Mouse (Mus musculus) CH12.LX (cell line): ENCODE data around the gene Syap1.

ENCODE experiments used
- CHD1 ChIP-seq: IDR thresholded peaks from 2 replicates; pipeline ENCODE4 v1.6.1; 2012; ENCODE audit warnings: low read depth, low read length, improper control_type of control experiment, inconsistent platforms
- CHD2 ChIP-seq: IDR thresholded peaks from 2 replicates; pipeline ENCODE4 v1.6.1; 2011; ENCODE audit warnings: low read length, improper control_type of control experiment
- CTCF ChIP-seq, 2 experiments: IDR thresholded peaks in 1 of 2; conservative IDR thresholded peaks in 1 of 2; 2 replicates each; pipeline ENCODE4 v1.5.1; 2011 to 2012; ENCODE audit warnings: low read depth in 2 of 2, low read length in 2 of 2, improper control_type of control experiment in 1 of 2, inconsistent platforms in 1 of 2, mild to moderate bottlenecking in 1 of 2, moderate library complexity in 1 of 2
- EP300 ChIP-seq: IDR thresholded peaks from 2 replicates; pipeline ENCODE4 v1.6.1; 2011; ENCODE audit warnings: low read length, improper control_type of control experiment
- JUND ChIP-seq: conservative IDR thresholded peaks from 2 replicates; pipeline ENCODE4 v1.6.1; 2011; ENCODE audit warnings: low read depth, low read length, improper control_type of control experiment
- MEF2A ChIP-seq: IDR thresholded peaks from 2 replicates; pipeline ENCODE4 v1.6.1; 2014; ENCODE audit warnings: low read depth, mild to moderate bottlenecking, inconsistent platforms, low read length, improper control_type of control experiment, borderline replicate concordance
- MXI1 ChIP-seq: IDR thresholded peaks from 2 replicates; pipeline ENCODE4 v1.6.1; 2011; ENCODE audit warnings: mild to moderate bottlenecking, low read depth, low read length, improper control_type of control experiment
- POLR2A ChIP-seq: IDR thresholded peaks from 2 replicates; pipeline ENCODE4 v1.6.1; 2011; ENCODE audit warnings: low read depth, mild to moderate bottlenecking, improper control_type of control experiment, low read length

DNA sequence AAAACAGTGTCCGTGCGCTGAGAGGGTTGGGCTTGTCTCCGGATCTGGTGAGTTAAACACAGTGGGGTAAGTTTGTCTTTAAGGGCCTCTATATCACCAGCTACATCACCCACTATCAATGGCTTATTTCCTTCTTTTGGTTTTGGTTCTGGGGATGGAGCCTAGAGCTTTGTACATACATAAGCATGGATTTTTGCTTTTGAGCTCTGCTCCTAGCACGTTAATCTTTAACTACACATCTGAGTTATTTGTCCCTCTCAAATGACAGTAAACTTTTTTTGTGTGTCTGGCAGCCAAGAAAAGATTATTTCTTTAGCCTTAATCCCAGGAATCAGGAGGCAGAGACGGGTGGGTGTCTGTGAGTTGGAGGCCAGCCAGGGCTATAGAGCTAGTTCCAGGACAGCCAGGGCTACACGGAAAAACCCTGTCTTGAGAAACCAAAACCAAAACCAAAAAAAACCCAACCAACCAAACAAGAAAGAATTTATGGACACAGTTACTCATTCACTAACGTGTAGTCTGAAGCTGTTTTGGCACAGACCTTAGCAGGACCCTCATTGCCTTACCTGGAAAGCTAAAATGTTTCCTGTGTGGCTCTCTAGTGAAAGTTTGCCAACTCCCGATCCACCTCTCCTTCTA, 33.4 kb upstream of the Syap1 start:
- no peak for TF ChIP-seq CTCF (conservative IDR thresholded peaks at IDR 0.05 in 1 of 2, IDR thresholded peaks at IDR 0.05 in 1 of 2; ENCODE audit: low read depth in 2 of 2, low read length in 2 of 2)
- no peak for TF ChIP-seq CHD1
- TF ChIP-seq POLR2A, result 0 out of 2 replicates have a peak, but pooled peaks have one; percentile 21
- no peak for TF ChIP-seq JUND
- peak; percentile 45; the same call in 1 of the 2 replicates for TF ChIP-seq MEF2A
- no peak for TF ChIP-seq EP300
- TF ChIP-seq CHD2, result no peak
- TF ChIP-seq MXI1, result no peak; the same call in 1 of the 2 replicates
